Mouse (Mus musculus): ENCODE measurements at regions not wholly inside any gene's neighbourhood (a gene's known extent, or its start where the extent isn't known, plus 50 kb on each side); places are given as distances from the start of the nearest gene placed in this dataset.

- peak in 1 of 2 experiments; percentile 21 for DNase-seq (ENCODE audit: low spot score in 2 of 2)
Observed at GRCm38 (mm10) chr13:31166286-31166685, 192.3 kb downstream of the Gm5447 start.

DNA sequence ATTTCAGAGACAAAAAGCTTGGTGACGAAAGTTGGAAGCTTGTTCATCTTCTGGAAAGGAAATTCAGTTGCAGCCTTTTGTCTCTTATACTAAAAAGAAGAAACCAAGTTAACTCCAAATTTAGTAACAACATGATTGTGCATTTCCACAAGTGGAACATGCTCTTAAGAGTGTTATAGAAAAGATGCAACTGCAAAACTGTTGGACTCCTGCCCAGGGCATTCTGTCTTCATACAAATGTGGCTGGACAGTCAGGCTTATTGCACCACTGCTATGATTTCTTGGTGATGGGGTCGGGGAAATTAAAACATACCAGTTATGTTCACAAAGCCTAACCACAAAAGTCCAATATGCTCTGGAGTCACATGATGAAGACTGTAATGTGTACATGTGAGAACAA lies 194.8 kb downstream of the Gm5447 start:
- no peak for DNase-seq (ENCODE audit: low spot score in 2 of 2)

DNA sequence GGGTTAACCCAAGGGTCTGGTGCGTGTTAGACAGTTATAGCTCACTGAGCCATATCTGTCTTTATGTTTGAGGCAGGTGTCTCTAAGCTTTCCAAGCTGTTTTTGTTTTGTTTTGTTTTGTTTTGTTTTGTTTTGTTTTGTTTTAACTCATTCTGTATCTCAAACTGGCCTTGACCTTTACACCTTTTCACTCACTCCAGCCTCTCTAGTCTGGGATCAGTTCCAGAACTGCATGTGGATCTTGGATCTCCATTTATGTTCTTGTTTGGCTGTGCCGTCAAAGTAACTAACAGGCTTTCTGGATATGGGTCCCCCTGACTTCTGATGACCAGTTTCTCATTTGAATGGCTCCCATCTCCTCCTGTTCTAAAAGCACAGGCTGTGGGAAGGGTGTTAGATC lies 197.7 kb downstream of the Gm5447 start:
- no peak for DNase-seq (ENCODE audit: low spot score in 2 of 2)

- DNase-seq (ENCODE audit: low spot score in 2 of 2): no peak
Observed at GRCm38 (mm10) chr13:31172580-31172979, 198.6 kb downstream of the Gm5447 start.

DNA sequence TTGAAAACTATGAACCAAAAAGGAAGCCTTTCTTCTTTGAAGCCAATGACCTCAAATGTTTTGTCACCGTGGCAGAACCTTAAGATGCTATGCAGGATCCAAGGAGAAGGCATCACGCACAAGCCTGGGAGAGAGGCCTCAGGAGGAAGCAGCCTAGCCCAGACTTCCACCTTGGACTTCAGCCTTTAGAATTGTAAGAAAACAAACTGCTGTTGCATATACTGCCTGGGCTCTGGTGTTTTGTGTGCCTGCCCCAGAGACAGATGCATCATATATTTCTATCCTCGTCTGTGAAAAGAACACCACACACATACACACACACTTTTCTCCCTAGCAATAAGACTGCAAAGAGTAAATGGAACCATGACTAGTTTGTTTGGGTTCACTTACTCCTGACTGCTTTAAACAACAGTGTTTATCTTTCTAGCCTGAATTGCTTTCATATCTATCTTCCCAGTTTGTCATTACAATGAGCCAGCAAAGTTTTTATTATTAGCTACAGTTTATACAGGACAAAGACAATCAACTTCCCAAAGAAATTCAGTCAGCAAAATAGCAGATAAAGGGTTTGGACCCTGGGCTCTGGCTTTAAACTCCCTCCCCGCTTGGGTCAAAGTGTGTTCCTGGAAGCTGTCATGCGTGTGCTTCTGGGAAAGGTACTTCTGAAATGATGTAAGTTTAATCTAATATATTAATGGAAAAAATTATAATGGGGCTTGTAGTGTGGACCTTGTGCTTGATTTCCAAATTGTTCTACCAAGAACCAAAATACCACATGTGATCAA lies 204.2 kb downstream of the Gm5447 start:
- no peak for DNase-seq (ENCODE audit: low spot score in 2 of 2)

DNA sequence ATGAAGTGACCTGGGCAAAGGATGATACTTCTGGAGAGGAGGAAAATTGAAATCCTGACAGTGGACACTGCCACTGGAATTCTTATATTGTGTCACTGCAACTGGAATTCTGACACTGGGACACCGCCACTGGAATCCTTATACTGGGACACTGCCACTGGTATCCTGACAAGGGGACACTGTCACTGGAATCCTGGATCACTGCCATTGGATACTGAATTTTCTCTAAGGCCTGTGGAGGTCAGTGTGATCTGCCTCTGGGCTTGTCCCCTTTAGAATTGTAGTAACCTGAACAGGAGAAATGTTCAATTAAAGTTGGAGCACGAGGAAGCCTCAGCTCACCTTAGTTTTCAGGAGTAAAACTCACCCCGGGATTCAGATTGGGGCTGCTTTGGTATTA lies 205.0 kb downstream of the Gm5447 start:
- DNase-seq (ENCODE audit: low spot score in 2 of 2): no peak

GRCm38 (mm10) chr13:31179407-31180001 lies 205.5 kb downstream of the Gm5447 start:
- DNase-seq (ENCODE audit: low spot score in 2 of 2): peak; percentile 36 to 59

DNA sequence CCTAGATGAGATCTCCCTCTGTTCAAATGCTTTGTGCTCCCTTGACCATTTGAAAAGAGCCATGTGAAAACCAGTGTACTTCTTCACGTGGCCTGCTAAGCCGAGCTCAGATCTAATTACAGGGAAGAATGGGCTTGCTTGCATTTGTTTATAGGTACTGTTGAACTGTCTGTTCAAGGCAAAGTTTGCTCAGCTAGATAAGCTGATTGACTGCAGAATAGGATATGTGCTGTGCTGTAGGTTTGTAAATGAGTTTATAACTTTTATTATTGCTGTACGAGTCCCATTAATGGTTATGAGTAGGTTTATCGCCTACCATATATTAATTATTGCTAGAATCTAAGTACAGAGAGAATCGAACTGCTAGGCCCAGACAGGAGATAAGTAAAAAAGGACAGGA lies 207.5 kb downstream of the Gm5447 start:
- DNase-seq (ENCODE audit: low spot score in 2 of 2): no peak

DNA sequence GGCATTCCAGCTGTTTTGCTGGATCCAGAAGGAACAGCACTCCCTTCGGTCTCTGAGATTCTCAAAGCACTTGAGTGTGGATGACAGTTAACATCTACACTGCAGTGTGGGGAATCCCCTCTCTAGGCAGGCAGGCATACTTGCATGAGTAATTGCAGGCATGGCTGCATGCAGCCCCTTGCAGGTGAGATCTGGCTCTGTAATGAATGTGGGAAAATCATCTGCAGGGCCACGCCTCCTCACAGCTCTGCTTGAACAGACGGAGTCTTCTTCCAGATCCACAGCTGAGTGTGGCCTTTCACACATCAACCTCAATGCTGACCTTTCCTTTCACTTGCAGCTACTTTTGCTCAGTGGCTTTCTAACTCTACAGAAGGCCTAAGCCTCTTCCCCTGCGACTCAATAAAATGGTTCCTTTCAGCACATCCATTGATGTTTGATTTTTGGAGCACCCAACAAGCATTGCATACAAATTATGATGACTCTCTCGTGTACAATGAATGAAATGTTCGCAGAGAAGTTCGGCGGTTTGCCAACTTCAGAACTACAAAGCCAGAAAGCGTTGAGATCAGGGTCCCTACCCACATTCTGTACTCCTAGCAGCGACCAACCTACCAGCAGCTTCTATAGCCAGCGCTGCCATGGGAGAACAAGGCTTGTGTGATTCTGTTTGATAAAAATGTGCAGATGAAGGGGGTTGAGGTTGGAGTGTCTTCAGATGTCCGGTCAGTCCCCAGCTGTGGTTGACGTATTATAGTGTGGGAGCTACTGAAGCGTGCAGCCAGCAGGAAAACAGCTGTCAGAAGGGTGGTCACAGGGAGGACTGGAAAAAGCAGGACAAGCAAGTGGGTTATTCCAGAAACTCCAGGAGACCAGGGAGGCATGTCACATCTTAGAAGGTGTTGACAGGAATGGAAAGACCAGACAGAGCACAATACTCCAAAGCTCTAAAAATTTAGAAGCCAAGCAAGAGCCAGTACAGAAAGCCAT lies 211.1 kb downstream of the Gm5447 start:
- DNase-seq (ENCODE audit: low spot score in 2 of 2): no peak

DNA sequence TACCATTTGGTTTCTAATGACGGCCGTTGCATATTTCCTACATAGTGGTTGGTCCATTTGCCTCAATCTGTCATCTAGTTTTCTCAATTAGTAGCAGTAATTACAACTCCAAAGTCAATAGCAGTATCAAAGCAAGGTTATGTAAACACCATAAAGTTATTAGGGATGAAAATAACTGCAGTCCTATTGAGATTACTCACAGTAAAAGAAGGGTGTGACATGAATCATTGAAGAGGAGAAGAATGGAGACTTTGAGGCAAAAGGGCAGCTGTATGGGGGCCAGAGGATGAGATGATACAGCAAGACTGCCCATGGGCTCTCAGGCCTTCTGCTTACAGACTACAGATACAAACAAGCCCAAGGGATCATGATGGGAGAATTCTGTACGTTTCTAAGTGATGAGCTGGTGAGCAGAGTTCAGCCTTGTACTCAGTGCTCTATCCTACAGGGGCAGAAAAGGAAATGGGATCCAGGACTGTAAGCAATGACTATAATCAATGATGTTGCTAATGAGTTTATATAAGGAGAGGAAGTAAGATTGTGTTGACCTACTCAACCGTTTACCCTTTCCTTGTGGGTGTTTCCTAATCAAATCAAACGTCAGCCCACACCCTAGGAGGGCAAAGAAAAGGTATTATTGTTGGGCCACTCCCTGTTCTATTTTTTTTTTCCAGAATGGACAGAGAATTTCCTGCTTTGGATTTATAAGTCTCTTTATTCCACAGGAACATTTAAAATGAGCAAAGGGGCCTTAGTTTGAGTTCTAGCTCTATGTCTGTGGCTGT lies 213.0 kb downstream of the Gm5447 start:
- no peak for DNase-seq (ENCODE audit: low spot score in 2 of 2)

- no peak for DNase-seq (ENCODE audit: low spot score in 2 of 2)
Observed at GRCm38 (mm10) chr13:31189116-31189515, 215.1 kb downstream of the Gm5447 start.

DNA sequence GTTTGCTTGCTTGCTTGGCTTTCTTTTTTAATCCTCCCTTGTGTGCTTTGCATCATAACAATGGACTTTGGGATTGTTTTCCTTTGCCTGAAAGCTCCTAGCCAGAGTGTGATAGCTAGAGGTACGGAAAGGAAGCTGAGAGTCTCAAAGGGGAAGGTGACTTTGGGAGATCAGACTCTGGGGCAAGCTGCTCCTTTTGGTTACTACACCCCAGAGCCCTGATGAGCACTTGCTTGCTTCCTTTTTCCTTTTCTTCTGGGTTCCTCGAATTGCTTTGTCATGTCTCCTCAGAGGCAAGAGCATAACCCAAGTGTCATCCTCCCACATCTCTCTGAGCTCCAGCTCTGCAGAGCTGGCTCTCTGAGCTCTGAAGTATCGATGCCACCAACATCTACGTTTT lies 216.0 kb downstream of the Gm5447 start:
- no peak for DNase-seq (ENCODE audit: low spot score in 2 of 2)

- no peak for DNase-seq (ENCODE audit: low spot score in 2 of 2)
Observed at GRCm38 (mm10) chr13:31191344-31192139, 217.5 kb downstream of the Gm5447 start.

- no peak for DNase-seq (ENCODE audit: low spot score in 2 of 2)
Observed at GRCm38 (mm10) chr13:31194971-31195370, 221.0 kb downstream of the Gm5447 start.

- DNase-seq (ENCODE audit: low spot score in 2 of 2): no peak
Observed at GRCm38 (mm10) chr13:31196546-31196945, 222.5 kb downstream of the Gm5447 start.

GRCm38 (mm10) chr13:31197593-31197992 lies 223.6 kb downstream of the Gm5447 start:
- DNase-seq (ENCODE audit: low spot score in 2 of 2): no peak

- DNase-seq (ENCODE audit: low spot score in 2 of 2): no peak
Observed at GRCm38 (mm10) chr13:31199384-31199783, 225.4 kb downstream of the Gm5447 start.

DNA sequence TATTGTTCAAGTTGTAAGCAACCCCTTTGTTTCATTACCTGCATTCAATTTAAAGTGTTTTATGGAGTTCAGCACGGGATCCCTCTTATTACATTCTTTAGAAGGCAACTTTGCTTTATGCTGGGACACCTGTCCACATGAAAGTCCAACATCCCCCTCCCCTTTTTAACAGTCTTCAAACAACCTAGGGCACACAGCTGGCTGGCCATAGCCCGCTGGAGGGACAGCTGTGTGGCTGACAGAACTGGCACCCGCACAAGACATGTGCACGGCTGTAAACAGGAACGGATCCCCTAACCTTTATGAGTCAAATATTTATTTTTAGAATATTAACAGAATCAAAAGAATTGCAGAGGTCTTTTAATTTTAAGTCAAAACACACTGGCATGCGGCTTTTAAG lies 230.1 kb downstream of the Gm5447 start:
- DNase-seq (ENCODE audit: low spot score in 2 of 2): no peak

DNA sequence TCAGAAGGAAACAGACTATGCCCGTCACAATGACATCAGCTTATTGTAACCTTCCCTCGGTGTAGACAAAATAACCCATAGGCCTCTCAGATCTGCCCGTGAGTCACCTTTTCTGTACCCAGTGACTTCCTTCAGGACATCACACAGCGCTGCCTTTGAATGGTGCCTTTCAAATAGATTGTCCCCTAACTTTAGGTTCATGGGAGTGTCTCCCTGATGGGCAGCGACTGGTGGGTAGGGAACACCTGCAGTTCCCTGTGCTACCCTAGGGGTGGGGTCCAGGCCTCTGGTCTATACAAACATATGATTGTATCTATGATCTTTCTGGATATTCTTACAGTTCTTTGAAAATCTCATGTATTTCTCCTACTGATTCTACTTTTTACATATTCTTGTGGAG lies 232.4 kb downstream of the Gm5447 start:
- DNase-seq (ENCODE audit: low spot score in 2 of 2): no peak

DNA sequence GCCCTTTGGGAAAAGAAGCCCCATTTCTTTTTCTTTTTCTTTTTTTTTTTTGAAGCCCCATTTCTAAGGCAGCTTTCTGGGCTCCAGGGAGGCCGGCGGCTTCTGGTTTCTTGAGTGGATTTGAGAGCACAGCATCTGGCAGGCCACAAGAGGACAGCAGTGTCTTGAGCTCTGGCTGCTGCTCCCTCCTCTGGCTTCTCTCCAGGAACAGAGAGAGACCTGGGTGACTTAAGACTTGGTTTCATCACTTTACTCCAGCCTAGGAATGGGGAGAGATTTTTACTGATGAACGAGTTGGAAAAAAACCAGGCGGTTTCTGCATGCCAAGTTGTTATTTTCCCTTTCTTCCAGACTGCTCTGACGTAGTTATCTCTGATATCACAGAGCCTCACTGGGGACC lies 233.7 kb downstream of the Gm5447 start:
- DNase-seq (ENCODE audit: low spot score in 2 of 2): peak; percentile 41 to 49

DNA sequence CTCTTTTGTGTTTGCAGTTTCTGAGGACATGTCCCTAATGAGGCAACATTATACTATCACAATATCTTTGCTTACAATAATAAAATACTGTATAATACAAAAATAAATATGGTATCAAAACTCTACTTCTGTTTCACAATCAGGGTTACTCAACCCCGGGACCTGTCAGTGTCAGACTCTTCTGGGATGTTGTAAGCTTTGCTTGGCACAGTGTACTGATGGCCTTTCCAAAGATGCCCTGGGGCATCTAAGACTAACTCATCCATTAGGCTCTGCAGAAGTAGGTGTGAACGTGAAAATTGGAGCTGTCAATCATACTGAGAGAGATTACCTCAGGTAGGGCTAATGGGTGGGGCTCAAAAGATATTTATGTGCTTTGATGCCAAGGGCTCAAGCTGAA lies 249.0 kb downstream of the Gm5447 start:
- DNase-seq (ENCODE audit: low spot score in 2 of 2): no peak

Measured in right cerebral cortex, postnatal 10 days (tissue).